Mouse (Mus musculus) limb, embryonic 10.5 days (tissue): ENCODE data around the gene Rfc2. TPM values are rescaled to one million over a fixed set of nuclear protein-coding genes. Genes with fewer than 3 reads are reported as not detected.
A peak's percentile ranks its signal among the peaks of the same experiment; 100 is the strongest.
"Not testable (repeated sequence)": the region's sequence is repeated elsewhere in the genome, so short reads cannot be mapped to it uniquely, and the experiment has no call there.

ENCODE experiments used
- DNase-seq: peaks from one replicate; pipeline ENCODE4 v3.0.0-alpha.2; 2017; ENCODE audit warnings: low spot score
- H3K27ac ChIP-seq: fragments of 300-500 bp; sonication (generic); 2 replicates; pipeline ENCODE4 v1.5.1; 2016; ENCODE audit warnings: mild to moderate bottlenecking
- H3K27me3 ChIP-seq: fragments of 300-500 bp; sonication (generic); 2 replicates; pipeline ENCODE4 v1.6.1; 2016; ENCODE audit warnings: low read depth, mild to moderate bottlenecking; ENCODE audit not compliant: poor library complexity, severe bottlenecking
- H3K36me3 ChIP-seq: fragments of 300-500 bp; sonication (generic); 2 replicates; pipeline ENCODE4 v1.6.1; 2016; ENCODE audit warnings: mild to moderate bottlenecking, moderate library complexity
- H3K4me1 ChIP-seq: fragments of 300-500 bp; sonication (generic); 2 replicates; pipeline ENCODE4 v1.6.1; 2016
- H3K4me3 ChIP-seq: fragments of 300-500 bp; sonication (generic); 2 replicates; pipeline ENCODE4 v1.5.1; 2016; ENCODE audit warnings: mild to moderate bottlenecking, moderate library complexity
- H3K9me3 ChIP-seq: fragments of 300-500 bp; sonication (generic); replicated peaks from 2 replicates; pipeline ENCODE4 v1.6.1; 2016; ENCODE audit warnings: mild to moderate bottlenecking
- WGBS: fragments of 180-500 bp; shearing (Covaris S2); methylation state at CpG from one replicate; pipeline ENCODE4 v1.1.7; 2016; 5-methylcytosine and 5-hydroxymethylcytosine counted together
- microRNA-seq: library from miRNA; unstranded; fragments of <30 nt; microRNA quantifications from one replicate; pipeline ENCODE4, GENCODE M21; 2017
- polyA plus RNA-seq: library from polyadenylated mRNA; unstranded; fragments of >200 nt; fragmentation: Nextera tagmentation; extraction: Ambion mirVana; gene quantifications from 2 replicates; pipeline ENCODE4 v1.2.1, GENCODE M21; 2016

The Rfc2 gene
- polyA plus RNA-seq, 1 experiment from 2014 or later, result 443 TPM

- H3K27me3 ChIP-seq, result no peaks in the 10 kb centered on the region
- no peaks in the 10 kb centered on the region for H3K4me1 ChIP-seq
- no peak overlapping the region for H3K27ac ChIP-seq
- no peaks in the 10 kb centered on the region for H3K36me3 ChIP-seq
- 80% methylated on average over 2 of the region's 2 CpGs for WGBS
- no peaks in the 10 kb centered on the region for H3K9me3 ChIP-seq
- DNase-seq, result no peak
- H3K4me3 ChIP-seq, result no peak overlapping the region
Measured at GRCm38 (mm10) chr5:134647394-134647793, 66.2 kb downstream of the Rfc2 start.

GRCm38 (mm10) chr5:134648976-134649375 is 67.8 kb downstream of the Rfc2 start:
- not testable (repeated sequence) for H3K4me3 ChIP-seq, H3K9me3 ChIP-seq, H3K36me3 ChIP-seq, H3K27ac ChIP-seq, H3K4me1 ChIP-seq, DNase-seq, H3K27me3 ChIP-seq
- 72% methylated on average over 4 of the region's 4 CpGs for WGBS

DNA sequence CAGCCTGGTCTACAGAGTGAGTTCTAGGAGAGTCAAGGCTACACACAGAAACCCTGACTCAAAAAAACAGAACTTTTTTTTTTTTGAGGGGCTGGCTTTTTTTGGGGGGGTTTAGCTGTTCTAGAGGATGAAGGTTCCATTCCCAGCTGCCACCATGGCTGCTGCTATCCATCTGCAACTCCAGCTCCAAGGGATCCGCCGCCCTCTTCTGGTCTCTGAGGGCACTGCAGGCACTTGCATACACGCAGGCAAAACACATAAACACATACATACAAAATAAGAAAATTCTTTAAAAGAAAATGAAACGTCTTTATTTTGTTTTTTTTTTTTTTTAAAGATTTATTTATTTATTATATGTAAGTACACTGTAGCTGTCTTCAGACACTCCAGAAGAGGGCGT is 69.8 kb downstream of the Rfc2 start:
- Histone ChIP-seq H3K36me3 (no peaks in the 10 kb centered on the region), H3K27me3 (no peaks in the 10 kb centered on the region), H3K4me1 (no peaks in the 10 kb centered on the region), H3K4me3 (no peak overlapping the region), H3K9me3 (no peaks in the 10 kb centered on the region), H3K27ac (no peak overlapping the region)
- 47% methylated on average over 4 of the region's 5 CpGs for whole genome bisulfite sequencing
- DNase-seq, result peak; percentile 41

Small RNAs within 50 kb of the gene (microRNA-seq; reads per million reads assigned to microRNA genes)
- gene Mir7228, result not detected

Other genes starting within 250 kb of the Rfc2 start
- gene Gtf2ird1, start 124.7 kb upstream of the Rfc2 start, polyA plus RNA-seq, result 131 and 153 TPM in 2 replicates
- gene Clip2, start 28.9 kb upstream of the Rfc2 start, polyA plus RNA-seq, result 5.9 and 7.1 TPM in 2 replicates
- gene Syna, start 21.2 kb upstream of the Rfc2 start, polyA plus RNA-seq, result 0.06 and 0.08 TPM in 2 replicates
- 4.0 and 4.5 TPM in 2 replicates for gene Lat2, start 33.7 kb downstream of the Rfc2 start, polyA plus RNA-seq
- gene Eif4h, start 58.1 kb downstream of the Rfc2 start, polyA plus RNA-seq, result 664 and 686 TPM in 2 replicates
- 4.4 and 5.3 TPM in 2 replicates for gene Limk1, start 107.2 kb downstream of the Rfc2 start, polyA plus RNA-seq
- 1.0 and 4.2 TPM in 2 replicates for gene Eln, start 166.0 kb downstream of the Rfc2 start, polyA plus RNA-seq